ENCODE assay signal across 8 mouse cellular contexts in genomic region chr4:155869317-155870033, GRCm38 (mm10). TPM values are rescaled to one million over a fixed set of nuclear protein-coding genes. Genes with fewer than 3 reads are reported as not detected.
DNase-seq lines count a peak whose midpoint lies in the region; ATAC-seq lines count a peak whose summit lies in the region.

TSS of gene Cptp (minus strand) at chr4:155869440.
TSS of gene Ints11 (plus strand) at chr4:155869546.

- peak; percentile 97 for ATAC-seq in inflammation-experienced regulatory T-cells, adult 6 months
- peak; percentile 94 for ATAC-seq in megakaryocyte-erythroid progenitor cell, adult 5-6 weeks (replicated peaks; ENCODE audit: low FRiP score, low TSS enrichment, poor library complexity, severe bottlenecking)

- peak; percentile 92 for DNase-seq in adipocyte (ENCODE audit: low spot score)
- DNase-seq in embryo, embryonic 10 days (ENCODE audit: low spot score), result peak; percentile 96
- peak; percentile 98 for DNase-seq in gastrocnemius, postnatal 14 days
- DNase-seq in left cerebral cortex, postnatal 10 days (ENCODE audit: extremely low spot score in 1 of 2, low spot score in 2 of 2), result peak; percentile 95 to 98
- DNase-seq in right cerebral cortex, postnatal 25 days, result peak; percentile 98
- peak; percentile 95 to 98 for DNase-seq in urinary bladder, postnatal 4 days (ENCODE audit: low spot score in 2 of 2)

- intact Hi-C loops in gastrocnemius, postnatal 14 days (cut with DNase I; ENCODE audit: low total_unique reads), result no loop called here
- intact Hi-C loops in left cerebral cortex, postnatal 10 days (cut with DNase I), result no loop called here

RNA-seq across cellular contexts. Expression of gene Cptp, which starts in this region (rescaled TPM):
- total RNA-seq in gastrocnemius, postnatal 14 days (2021), result 10 to 100 TPM; 16.5 to 17.0 TPM
- polyA plus RNA-seq in inflammation-experienced regulatory T-cells, adult 6 months (2017; shearing (Covaris generic)), result 10 to 100 TPM; 14.2 to 19.2 (median 19.1) TPM
- 10 to 100 TPM; 29.6 to 30.8 TPM for total RNA-seq in left cerebral cortex, postnatal 10 days (2021)
- 8.2 and 13.3 TPM in 2 replicates for total RNA-seq in megakaryocyte-erythroid progenitor cell, adult 5-6 weeks (2014; fragmentation: Nextera tagmentation)
- total RNA-seq in megakaryocyte-erythroid progenitor cell, adult 5-6 weeks (2017), result 6.4 and 8.2 TPM in 2 replicates

RNA-seq across cellular contexts. Expression of gene Ints11, which starts in this region (rescaled TPM):
- 10 to 100 TPM; 15.4 to 15.9 TPM for total RNA-seq in gastrocnemius, postnatal 14 days (2021)
- 10 to 100 TPM; 81.9 to 88.2 (median 86.6) TPM for polyA plus RNA-seq in inflammation-experienced regulatory T-cells, adult 6 months (2017; shearing (Covaris generic))
- total RNA-seq in left cerebral cortex, postnatal 10 days (2021), result 10 to 100 TPM; 38.3 to 39.8 TPM
- 49.7 and 65.3 TPM in 2 replicates for total RNA-seq in megakaryocyte-erythroid progenitor cell, adult 5-6 weeks (2014; fragmentation: Nextera tagmentation)
- 31.3 and 34.2 TPM in 2 replicates for total RNA-seq in megakaryocyte-erythroid progenitor cell, adult 5-6 weeks (2017)

Comparison
In these comparisons a context has a peak if more than half of its experiments do, and no peak if none do; other contexts are left out.
1. Peak in every context shown above with its lines: DNase-seq and ATAC-seq.